Mouse (Mus musculus) left cerebral cortex, adult 2 months (tissue): ENCODE results near the gene Sigmar1. TPM values are rescaled to one million over a fixed set of nuclear protein-coding genes. Genes with fewer than 3 reads are reported as not detected.
A peak's percentile ranks its signal among the peaks of the same experiment; 100 is the strongest.

ENCODE experiments used
- DNase-seq, 2 experiments: peaks; one replicate each; pipeline ENCODE4 v3.0.0; 2021 to 2022; ENCODE audit warnings: low spot score in 2 of 2, mixed read lengths in 1 of 2; ENCODE audit errors: extremely low spot score in 1 of 2
- H3K27ac ChIP-seq: fragments of 200-600 bp; 2 replicates; pipeline ENCODE4 v1.8.1; 2022
- H3K4me3 ChIP-seq: fragments of 200-600 bp; 2 replicates; pipeline ENCODE4 v1.8.1; 2022
- CTCF ChIP-seq: fragments of 200-600 bp; IDR thresholded peaks from 2 replicates; pipeline ENCODE4 v1.8.1; 2022; ENCODE audit warnings: antibody characterized with exemption, mild to moderate bottlenecking, moderate library complexity
- intact Hi-C: fragments of 180-260 bp; cut with DNase I; formaldehyde crosslinking; loops from one replicate; pipeline ENCODE4 v1.15.1; 2025
- total RNA-seq, 2 experiments: library from RNA; stranded (reverse); gene quantifications; 2 replicates each; pipeline ENCODE4 v1.2.3; 2021

Gene Sigmar1
- total RNA-seq, 2 experiments from 2014 or later = 58.0 to 58.9 TPM

DNA sequence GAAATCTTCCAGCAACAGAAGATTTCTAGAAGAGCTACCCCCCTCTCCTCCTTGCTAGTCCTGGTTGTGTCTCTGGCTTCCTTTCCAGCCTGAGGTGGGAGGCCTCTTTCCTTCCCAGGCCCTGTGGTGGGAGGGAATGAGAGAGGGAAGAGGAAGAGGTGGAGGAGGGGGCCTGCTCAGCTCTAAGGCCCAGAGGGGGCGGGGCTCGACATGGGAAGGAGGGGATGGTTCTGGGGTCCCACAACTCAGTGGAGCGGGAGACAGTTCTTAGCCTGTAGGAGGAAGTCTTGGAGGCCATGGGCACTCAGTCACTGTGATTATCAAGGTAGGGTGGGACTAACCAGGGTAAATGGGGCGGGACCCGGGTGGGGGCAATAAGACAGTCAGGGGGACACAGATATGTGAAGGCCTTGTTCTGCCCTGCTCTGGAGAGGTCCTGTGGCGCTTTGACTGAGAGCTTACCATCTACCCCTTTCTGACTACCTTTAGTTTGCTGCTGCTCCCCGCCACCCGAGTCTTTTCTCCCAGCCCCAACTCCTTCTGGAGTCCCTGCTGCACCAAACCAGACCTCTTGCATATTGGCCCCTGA lies 6.2 kb upstream of the Sigmar1 start:
- H3K27ac ChIP-seq = peak overlapping the region; percentile 90
- no peak overlapping the region for H3K4me3 ChIP-seq
- TF ChIP-seq CTCF = no peak
- intact Hi-C loops = no loop called here
- no peak for DNase-seq

DNA sequence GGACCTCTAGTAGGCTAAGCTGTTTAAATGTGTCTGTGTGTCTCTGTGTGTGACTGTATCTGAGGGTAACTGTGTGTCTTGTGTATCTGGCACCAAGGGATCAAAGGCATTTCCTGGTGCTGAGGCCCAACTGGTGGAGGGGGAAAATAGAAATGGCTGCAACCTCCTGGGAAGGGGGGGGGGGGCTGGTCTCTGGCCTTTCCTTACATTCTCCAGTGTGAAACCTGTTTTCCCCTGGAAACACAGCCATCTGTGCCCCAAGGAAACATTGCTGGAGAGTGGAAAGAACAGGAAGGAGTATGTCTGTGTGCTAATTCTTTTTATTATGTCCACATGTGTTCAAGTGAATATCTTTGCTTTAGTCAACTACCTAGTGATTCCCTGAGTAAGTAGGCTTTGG lies 5.7 kb upstream of the Sigmar1 start:
- Histone ChIP-seq H3K27ac (peak overlapping the region; percentile 90), H3K4me3 (no peak overlapping the region)
- intact Hi-C loops = no loop called here
- TF ChIP-seq CTCF = no peak
- no peak for DNase-seq

DNA sequence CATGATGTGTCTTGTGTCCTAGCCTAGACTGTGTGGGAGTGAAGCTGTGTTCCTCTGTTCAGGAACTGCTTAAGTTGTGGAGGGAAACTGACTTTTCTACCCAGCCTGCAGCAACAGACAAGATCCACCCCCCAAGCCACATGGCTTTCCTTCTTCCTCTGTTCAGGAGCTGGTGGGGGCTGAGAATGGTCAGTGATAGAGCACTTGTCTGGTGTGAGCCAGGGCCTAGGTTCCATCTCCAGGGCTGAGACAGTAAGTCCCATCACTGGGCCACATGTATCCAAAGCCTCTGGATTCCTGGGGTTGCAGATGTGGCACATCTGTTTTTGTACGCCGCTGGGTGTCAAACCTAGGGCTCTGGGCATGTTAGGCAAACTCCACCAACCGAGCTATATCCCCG lies 5.0 kb upstream of the Sigmar1 start:
- Histone ChIP-seq H3K4me3 (peak overlapping the region; percentile 37), H3K27ac (peak overlapping the region; percentile 90)
- no peak for TF ChIP-seq CTCF
- intact Hi-C loops = no loop called here
- no peak for DNase-seq

GRCm38 (mm10) chr4:41760288-41760721 lies 4.3 kb upstream of the Sigmar1 start:
- intact Hi-C loops = no loop called here
- Histone ChIP-seq H3K4me3 (peak overlapping the region; percentile 37), H3K27ac (peak overlapping the region; percentile 90)
- peak; percentile 60 to 78 for DNase-seq
- TF ChIP-seq CTCF = no peak

DNA sequence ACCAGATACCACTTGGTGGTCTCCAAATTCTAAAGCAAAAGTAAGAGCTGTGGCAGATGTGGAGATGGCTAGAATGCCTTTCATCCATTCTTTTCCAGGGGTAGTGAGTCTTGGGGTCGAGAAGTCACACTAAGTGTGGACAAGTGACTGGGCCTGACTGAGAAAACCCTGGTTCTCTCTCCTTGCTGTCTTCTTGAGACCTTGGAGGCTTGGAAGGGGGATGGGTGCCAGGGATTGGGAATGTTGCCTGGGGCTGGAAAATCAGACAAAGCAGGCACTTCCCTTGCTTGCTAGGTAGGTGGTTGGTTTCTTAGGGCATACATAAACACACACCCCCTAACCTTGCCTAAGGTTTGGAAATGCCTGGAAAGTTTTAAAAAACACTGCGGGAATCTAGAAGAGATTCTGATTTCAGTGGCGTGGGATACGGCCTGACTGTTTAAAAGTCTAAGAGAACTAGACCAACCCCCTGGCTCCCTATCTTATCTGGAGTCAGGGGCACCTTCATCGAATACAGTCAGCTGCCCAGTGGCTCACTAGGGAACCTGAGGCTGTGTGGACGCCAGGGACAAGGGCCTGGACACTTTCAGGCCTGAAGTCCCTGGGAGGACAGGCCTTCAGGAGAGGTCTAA lies 3.8 kb upstream of the Sigmar1 start:
- intact Hi-C loops = no loop called here
- TF ChIP-seq CTCF = no peak
- no peak for DNase-seq
- Histone ChIP-seq H3K27ac (peak overlapping the region; percentile 90), H3K4me3 (peak overlapping the region; percentile 37)

- H3K27ac ChIP-seq = peak overlapping the region; percentile 90
- peak in 1 of 2 experiments; percentile 33 for DNase-seq
- H3K4me3 ChIP-seq = no peak overlapping the region
- intact Hi-C loops = no loop called here
- no peak for TF ChIP-seq CTCF
These were observed 3.2 kb upstream of the Sigmar1 start for GRCm38 (mm10) chr4:41759206-41759605.

GRCm38 (mm10) chr4:41758701-41759100 lies 2.7 kb upstream of the Sigmar1 start:
- TF ChIP-seq CTCF = no peak
- no peak for DNase-seq
- intact Hi-C loops = no loop called here
- no peak overlapping the region for H3K4me3 ChIP-seq
- H3K27ac ChIP-seq = peak overlapping the region; percentile 90

GRCm38 (mm10) chr4:41758021-41758420 lies 2.1 kb upstream of the Sigmar1 start:
- no peak for TF ChIP-seq CTCF
- Histone ChIP-seq H3K27ac (peak overlapping the region; percentile 11; the same call in 1 of the 2 replicates), H3K4me3 (no peak overlapping the region)
- intact Hi-C loops = no loop called here
- no peak for DNase-seq

DNA sequence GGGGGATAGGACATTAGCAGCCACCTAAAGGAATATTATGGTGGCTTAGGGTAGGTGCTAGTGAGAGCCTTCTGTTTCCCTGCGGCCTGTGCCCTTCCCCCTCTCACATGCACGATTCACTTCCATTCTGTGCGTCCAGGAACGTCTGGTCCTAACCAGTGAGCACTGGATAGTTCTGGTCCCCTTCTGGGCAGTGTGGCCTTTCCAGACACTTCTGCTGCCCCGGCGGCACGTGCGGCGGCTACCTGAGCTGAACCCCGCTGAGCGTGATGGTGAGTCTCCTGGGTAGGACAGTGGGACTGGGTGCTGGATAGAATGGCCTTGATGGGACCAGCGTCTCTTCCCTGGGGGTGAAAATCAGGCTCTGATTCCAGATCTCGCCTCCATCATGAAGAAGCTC lies 1.4 kb upstream of the Sigmar1 start:
- no peak for TF ChIP-seq CTCF
- intact Hi-C loops = no loop called here
- H3K4me3 ChIP-seq = peak overlapping the region; percentile 97; the same call in 1 of the 2 replicates
- DNase-seq = no peak
- H3K27ac ChIP-seq = peak overlapping the region; percentile 97; the same call in 1 of the 2 replicates

DNA sequence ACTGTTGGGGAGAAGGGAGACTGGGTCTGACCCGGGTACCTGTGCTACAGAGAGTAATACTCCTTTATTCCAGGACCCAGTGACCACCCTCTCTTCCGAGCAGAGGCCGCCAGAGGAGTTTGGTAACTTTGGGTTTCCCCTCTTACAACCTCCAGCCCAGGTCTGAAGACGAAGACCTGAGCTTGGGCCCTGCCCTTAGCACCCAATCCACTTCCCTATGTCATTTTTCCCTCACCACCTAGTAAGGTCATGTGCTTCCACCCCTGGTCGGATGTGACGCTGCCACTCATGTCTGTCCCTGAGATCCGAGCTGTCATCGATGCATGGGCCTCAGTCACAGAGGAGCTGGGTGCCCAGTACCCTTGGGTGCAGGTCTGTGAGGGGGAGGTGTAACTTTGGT lies 483 bp upstream of the Sigmar1 start:
- TF ChIP-seq CTCF = no peak
- DNase-seq = no peak
- peak overlapping the region; percentile 97 for H3K4me3 ChIP-seq
- H3K27ac ChIP-seq = peak overlapping the region; percentile 97
- intact Hi-C loops = no loop called here

- TF ChIP-seq CTCF = no peak
- Histone ChIP-seq H3K27ac (peak within 1 kb of the TSS; percentile 97), H3K4me3 (peak within 1 kb of the TSS; percentile 97)
- intact Hi-C loops = loop anchor here (2.0 kb wide), 1 partner anchor 14 kb away; no protein-coding TSS in a partner anchor
- no peak for DNase-seq
These were observed 1.1 kb downstream of the Sigmar1 start, which contains the start of gene Galt for GRCm38 (mm10) chr4:41754797-41755337. TSS of gene Galt (plus strand) at chr4:41755228.

GRCm38 (mm10) chr4:41745021-41745420 lies 10.9 kb downstream of the Sigmar1 start:
- intact Hi-C loops = no loop called here
- no peak for DNase-seq
- no peak for TF ChIP-seq CTCF

More at GRCm38 (mm10) chr4:41745021-41745420, 10.9 kb downstream of the Sigmar1 start:
- Histone ChIP-seq H3K4me3 (no peak overlapping the region), H3K27ac (no peak overlapping the region)
